Mouse (Mus musculus): Measurements from ENCODE around the gene Dscam. TPM values are rescaled to one million over a fixed set of nuclear protein-coding genes. Genes with fewer than 3 reads are reported as not detected.

Dscam gene
- total and polyA plus RNA-seq, 2 experiments from 2014 or later = not detected

GRCm38 (mm10) chr16:96724591-96724990 is 446.0 kb downstream of the Dscam start:
- Histone ChIP-seq H3K4me2 (ENCODE audit: low read depth, low read length) (no peak overlapping the region), H3K36me3 (replicated peaks; ENCODE audit: control insufficient read depth, insufficient read depth, low read length) (no peaks in the 10 kb centered on the region), H3K9me3 (replicated peaks; ENCODE audit: control insufficient read depth, low read length) (no peaks in the 10 kb centered on the region), H3K4me3 (ENCODE audit: low read depth, low read length) (no peak overlapping the region), H3K4me1 (ENCODE audit: control insufficient read depth, insufficient read depth) (no peaks in the 10 kb centered on the region), H3K27ac (ENCODE audit: low read depth) (no peak overlapping the region), H3K27me3 (ENCODE audit: control insufficient read depth, insufficient read depth, low read length) (no peaks in the 10 kb centered on the region), H3K9ac (replicated peaks; ENCODE audit: low read depth, low read length) (no peak overlapping the region)
- DNase-seq (ENCODE audit: low spot score) (no peak), ATAC-seq (ENCODE audit: insufficient read depth, low read depth) (no peak)
- WGBS = 67% methylated on average over 5 of the region's 5 CpGs
- TF ChIP-seq EP300 (IDR thresholded peaks at IDR 0.05; ENCODE audit: low read depth) (no peak), CTCF (IDR thresholded peaks at IDR 0.05; ENCODE audit: low read depth) (no peak)

- Histone ChIP-seq H3K9me3 (replicated peaks; ENCODE audit: control insufficient read depth, low read length) (no peaks in the 10 kb centered on the region), H3K9ac (replicated peaks; ENCODE audit: low read depth, low read length) (no peak overlapping the region), H3K36me3 (replicated peaks; ENCODE audit: control insufficient read depth, insufficient read depth, low read length) (no peaks in the 10 kb centered on the region), H3K4me3 (ENCODE audit: low read depth, low read length) (no peak overlapping the region), H3K27me3 (ENCODE audit: control insufficient read depth, insufficient read depth, low read length) (no peaks in the 10 kb centered on the region), H3K4me1 (ENCODE audit: control insufficient read depth, insufficient read depth) (no peaks in the 10 kb centered on the region), H3K4me2 (ENCODE audit: low read depth, low read length) (no peak overlapping the region), H3K27ac (ENCODE audit: low read depth) (no peak overlapping the region)
- ATAC-seq (ENCODE audit: insufficient read depth, low read depth) (no peak), DNase-seq (ENCODE audit: low spot score) (no peak)
- TF ChIP-seq EP300 (IDR thresholded peaks at IDR 0.05; ENCODE audit: low read depth) = no peak
- no peak for TF ChIP-seq CTCF (IDR thresholded peaks at IDR 0.05; ENCODE audit: low read depth)
- 91% methylated on average over 3 of the region's 3 CpGs for WGBS
Measured at GRCm38 (mm10) chr16:96724123-96724522, 446.4 kb downstream of the Dscam start.

GRCm38 (mm10) chr16:96723066-96723669 is 447.4 kb downstream of the Dscam start:
- TF ChIP-seq CTCF (IDR thresholded peaks at IDR 0.05; ENCODE audit: low read depth) (no peak), EP300 (IDR thresholded peaks at IDR 0.05; ENCODE audit: low read depth) (no peak)
- no peak overlapping the region for H3K4me2 ChIP-seq (ENCODE audit: low read depth, low read length)
- 75% methylated on average over 2 of the region's 2 CpGs for WGBS
- no peak overlapping the region for H3K9ac ChIP-seq (replicated peaks; ENCODE audit: low read depth, low read length)
- no peak overlapping the region for H3K4me3 ChIP-seq (ENCODE audit: low read depth, low read length)
- no peaks in the 10 kb centered on the region for H3K4me1 ChIP-seq (ENCODE audit: control insufficient read depth, insufficient read depth)
- H3K36me3 ChIP-seq (replicated peaks; ENCODE audit: control insufficient read depth, insufficient read depth, low read length) = no peaks in the 10 kb centered on the region
- ATAC-seq (ENCODE audit: insufficient read depth, low read depth) (no peak), DNase-seq (ENCODE audit: low spot score) (no peak)
- no peaks in the 10 kb centered on the region for H3K9me3 ChIP-seq (replicated peaks; ENCODE audit: control insufficient read depth, low read length)
- no peaks in the 10 kb centered on the region for H3K27me3 ChIP-seq (ENCODE audit: control insufficient read depth, insufficient read depth, low read length)
- no peak overlapping the region for H3K27ac ChIP-seq (ENCODE audit: low read depth)

GRCm38 (mm10) chr16:96722135-96722534 is 448.4 kb downstream of the Dscam start:
- ATAC-seq (ENCODE audit: insufficient read depth, low read depth) = no peak
- no peak for DNase-seq (ENCODE audit: low spot score)
- no peaks in the 10 kb centered on the region for H3K36me3 ChIP-seq (replicated peaks; ENCODE audit: control insufficient read depth, insufficient read depth, low read length)
- H3K9me3 ChIP-seq (replicated peaks; ENCODE audit: control insufficient read depth, low read length) = no peaks in the 10 kb centered on the region
- no peak overlapping the region for H3K4me3 ChIP-seq (ENCODE audit: low read depth, low read length)
- no peak overlapping the region for H3K9ac ChIP-seq (replicated peaks; ENCODE audit: low read depth, low read length)
- H3K27ac ChIP-seq (ENCODE audit: low read depth) = no peak overlapping the region
- no peaks in the 10 kb centered on the region for H3K4me1 ChIP-seq (ENCODE audit: control insufficient read depth, insufficient read depth)
- 49% methylated on average over 3 of the region's 3 CpGs for WGBS
- TF ChIP-seq EP300 (IDR thresholded peaks at IDR 0.05; ENCODE audit: low read depth) = no peak
- peak; percentile 21; the same call in 1 of the 2 replicates for TF ChIP-seq CTCF (IDR thresholded peaks at IDR 0.05; ENCODE audit: low read depth)
- H3K27me3 ChIP-seq (ENCODE audit: control insufficient read depth, insufficient read depth, low read length) = no peaks in the 10 kb centered on the region
- H3K4me2 ChIP-seq (ENCODE audit: low read depth, low read length) = no peak overlapping the region

GRCm38 (mm10) chr16:96721241-96721640 is 449.3 kb downstream of the Dscam start:
- ATAC-seq (ENCODE audit: insufficient read depth, low read depth) = no peak
- Histone ChIP-seq H3K4me3 (ENCODE audit: low read depth, low read length) (no peak overlapping the region), H3K9ac (replicated peaks; ENCODE audit: low read depth, low read length) (no peak overlapping the region), H3K27me3 (ENCODE audit: control insufficient read depth, insufficient read depth, low read length) (no peaks in the 10 kb centered on the region), H3K27ac (ENCODE audit: low read depth) (no peak overlapping the region), H3K36me3 (replicated peaks; ENCODE audit: control insufficient read depth, insufficient read depth, low read length) (no peaks in the 10 kb centered on the region), H3K9me3 (replicated peaks; ENCODE audit: control insufficient read depth, low read length) (no peaks in the 10 kb centered on the region), H3K4me1 (ENCODE audit: control insufficient read depth, insufficient read depth) (no peaks in the 10 kb centered on the region), H3K4me2 (ENCODE audit: low read depth, low read length) (no peak overlapping the region)
- WGBS = 56% methylated on average over 9 of the region's 9 CpGs
- TF ChIP-seq EP300 (IDR thresholded peaks at IDR 0.05; ENCODE audit: low read depth) (no peak), CTCF (IDR thresholded peaks at IDR 0.05; ENCODE audit: low read depth) (no peak)
- DNase-seq (ENCODE audit: low spot score) = no peak

GRCm38 (mm10) chr16:96720666-96721065 is 449.9 kb downstream of the Dscam start:
- H3K4me3 ChIP-seq (ENCODE audit: low read depth, low read length) = no peak overlapping the region
- no peak for DNase-seq (ENCODE audit: low spot score)
- WGBS = 53% methylated on average over 5 of the region's 5 CpGs
- no peak for ATAC-seq (ENCODE audit: insufficient read depth, low read depth)
- no peaks in the 10 kb centered on the region for H3K9me3 ChIP-seq (replicated peaks; ENCODE audit: control insufficient read depth, low read length)
- H3K4me2 ChIP-seq (ENCODE audit: low read depth, low read length) = no peak overlapping the region
- TF ChIP-seq CTCF (IDR thresholded peaks at IDR 0.05; ENCODE audit: low read depth) (no peak), EP300 (IDR thresholded peaks at IDR 0.05; ENCODE audit: low read depth) (no peak)
- no peak overlapping the region for H3K9ac ChIP-seq (replicated peaks; ENCODE audit: low read depth, low read length)
- no peaks in the 10 kb centered on the region for H3K27me3 ChIP-seq (ENCODE audit: control insufficient read depth, insufficient read depth, low read length)
- H3K27ac ChIP-seq (ENCODE audit: low read depth) = no peak overlapping the region
- no peaks in the 10 kb centered on the region for H3K36me3 ChIP-seq (replicated peaks; ENCODE audit: control insufficient read depth, insufficient read depth, low read length)
- H3K4me1 ChIP-seq (ENCODE audit: control insufficient read depth, insufficient read depth) = no peaks in the 10 kb centered on the region

All from heart, postnatal 0 days (tissue).